Mouse (Mus musculus): Measurements from ENCODE around the gene Cd37. TPM values are rescaled to one million over a fixed set of nuclear protein-coding genes. Genes with fewer than 3 reads are reported as not detected.

Gene Cd37
- total and polyA plus RNA-seq, 2 experiments from 2014 or later: 2.3 TPM; not detected in 1

DNA sequence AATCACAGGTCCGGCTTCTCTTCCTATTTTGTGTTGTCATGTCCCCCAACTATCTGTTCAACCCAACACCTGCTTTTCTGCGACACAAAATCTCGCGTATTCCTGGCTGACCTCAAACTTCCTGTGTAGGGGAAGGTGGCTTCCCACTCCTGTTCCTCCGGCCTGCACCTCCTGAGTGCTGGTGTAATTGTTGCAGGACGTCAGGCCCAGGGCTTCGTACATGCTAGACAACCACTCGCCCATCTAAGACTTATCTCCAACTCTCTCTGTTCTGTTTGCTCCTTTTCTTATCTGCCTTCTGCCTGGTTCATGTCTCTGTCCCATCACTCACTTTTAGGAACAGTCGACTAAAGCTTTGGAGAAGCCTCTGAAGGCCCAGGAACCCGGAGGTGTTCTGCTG lies 27.8 kb downstream of the Cd37 start:
- ATAC-seq (ENCODE audit: insufficient read depth, low read depth) (no peak), DNase-seq (ENCODE audit: low spot score) (no peak)
- no peaks in the 10 kb centered on the region for H3K9me3 ChIP-seq (replicated peaks; ENCODE audit: control insufficient read depth, low read length)
- H3K27ac ChIP-seq (ENCODE audit: low read depth): no peak overlapping the region
- 42% methylated on average over 10 of the region's 10 CpGs for WGBS
- H3K4me3 ChIP-seq (ENCODE audit: low read depth, low read length): no peak overlapping the region
- no peaks in the 10 kb centered on the region for H3K36me3 ChIP-seq (replicated peaks; ENCODE audit: control insufficient read depth, insufficient read depth, low read length)
- no peaks in the 10 kb centered on the region for H3K4me1 ChIP-seq (ENCODE audit: control insufficient read depth, insufficient read depth)
- H3K9ac ChIP-seq (replicated peaks; ENCODE audit: low read depth, low read length): no peak overlapping the region
- peaks cover 24% of the 10 kb centered on the region for H3K27me3 ChIP-seq (ENCODE audit: control insufficient read depth, insufficient read depth, low read length)
- TF ChIP-seq CTCF (IDR thresholded peaks at IDR 0.05; ENCODE audit: low read depth) (no peak), EP300 (IDR thresholded peaks at IDR 0.05; ENCODE audit: low read depth) (no peak)
- H3K4me2 ChIP-seq (ENCODE audit: low read depth, low read length): no peak overlapping the region

DNA sequence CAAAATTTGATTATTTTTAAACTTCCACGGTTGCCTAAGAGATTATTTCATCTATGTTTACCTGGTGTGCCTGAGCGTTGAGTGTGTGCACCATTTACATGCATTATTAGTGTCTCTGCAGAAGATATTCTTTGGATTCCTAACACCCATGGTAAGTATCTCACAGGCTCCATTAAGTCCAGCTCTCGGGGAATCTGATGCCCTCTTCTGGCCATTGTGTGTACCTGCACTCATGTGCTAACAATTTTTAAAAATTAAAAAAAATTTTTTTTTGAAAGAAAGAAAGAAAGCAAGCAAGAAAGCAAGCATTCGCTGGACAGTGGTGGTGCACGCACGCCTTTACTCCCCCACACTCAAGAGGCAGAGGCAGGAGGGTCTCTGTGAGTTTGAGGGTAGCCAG lies 30.7 kb downstream of the Cd37 start:
- Histone ChIP-seq H3K9ac (replicated peaks; ENCODE audit: low read depth, low read length) (no peak overlapping the region), H3K9me3 (replicated peaks; ENCODE audit: control insufficient read depth, low read length) (no peaks in the 10 kb centered on the region), H3K4me2 (ENCODE audit: low read depth, low read length) (no peak overlapping the region), H3K36me3 (replicated peaks; ENCODE audit: control insufficient read depth, insufficient read depth, low read length) (no peaks in the 10 kb centered on the region), H3K27me3 (ENCODE audit: control insufficient read depth, insufficient read depth, low read length) (peaks cover 24% of the 10 kb centered on the region), H3K27ac (ENCODE audit: low read depth) (no peak overlapping the region), H3K4me1 (ENCODE audit: control insufficient read depth, insufficient read depth) (peaks cover 5% of the 10 kb centered on the region; the same call in 1 of the 2 replicates), H3K4me3 (ENCODE audit: low read depth, low read length) (no peak overlapping the region)
- DNase-seq (ENCODE audit: low spot score) (no peak), ATAC-seq (ENCODE audit: insufficient read depth, low read depth) (no peak)
- TF ChIP-seq EP300 (IDR thresholded peaks at IDR 0.05; ENCODE audit: low read depth): no peak
- TF ChIP-seq CTCF (IDR thresholded peaks at IDR 0.05; ENCODE audit: low read depth): no peak
- 78% methylated on average over 6 of the region's 6 CpGs for WGBS

DNA sequence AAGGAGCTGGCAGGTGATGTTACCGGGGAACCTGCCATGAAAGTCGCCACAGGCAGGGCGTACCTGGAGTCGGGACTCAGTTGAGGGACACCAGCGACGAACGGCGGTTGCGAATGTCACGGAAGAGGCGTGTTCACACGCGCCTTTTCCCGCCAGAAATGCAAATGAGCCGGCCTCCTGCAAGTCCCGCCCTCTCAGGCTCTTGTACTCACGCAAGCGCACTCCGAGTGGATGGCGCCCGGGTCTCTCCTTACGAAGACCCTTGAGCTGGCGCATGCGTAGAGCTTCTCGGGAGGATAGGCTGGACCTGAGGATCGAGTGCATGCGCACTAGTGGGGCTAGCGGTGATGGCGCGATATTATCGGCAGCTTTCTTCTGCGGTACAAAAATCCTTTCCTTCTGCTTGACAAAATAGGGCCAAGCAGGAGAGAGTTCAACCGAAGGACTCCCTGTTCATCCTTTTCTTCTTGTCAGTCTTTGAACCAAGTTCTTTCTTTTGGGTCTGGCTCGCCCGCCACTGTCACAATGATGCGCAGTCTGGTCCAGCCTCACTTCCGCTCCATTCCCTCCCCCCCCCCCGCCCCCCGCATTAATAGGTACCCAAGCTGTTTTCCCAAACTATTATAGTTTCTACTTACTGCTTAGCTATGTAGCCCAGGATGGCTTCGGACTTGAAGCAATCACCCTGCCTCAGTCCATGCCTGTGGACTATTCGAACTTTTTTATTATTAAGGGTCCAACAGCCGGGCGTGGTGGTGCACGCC lies 34.4 kb downstream of the Cd37 start, which contains the start of gene Ccdc155:
Gene Ccdc155, minus strand, starts transcription at position 513 of the 764 bp plus-strand sequence.
- H3K36me3 ChIP-seq (replicated peaks; ENCODE audit: control insufficient read depth, insufficient read depth, low read length): no peaks in the 10 kb centered on the region
- 10% methylated on average over 43 of the region's 44 CpGs for WGBS
- no peak for TF ChIP-seq EP300 (IDR thresholded peaks at IDR 0.05; ENCODE audit: low read depth)
- TF ChIP-seq CTCF (IDR thresholded peaks at IDR 0.05; ENCODE audit: low read depth): no peak
- peaks cover 5% of the 10 kb centered on the region; the same call in 1 of the 2 replicates for H3K4me1 ChIP-seq (ENCODE audit: control insufficient read depth, insufficient read depth)
- no peak within 1 kb of the TSS for H3K27ac ChIP-seq (ENCODE audit: low read depth)
- no peak within 1 kb of the TSS for H3K9ac ChIP-seq (replicated peaks; ENCODE audit: low read depth, low read length)
- ATAC-seq (ENCODE audit: insufficient read depth, low read depth) (peak; percentile 89), DNase-seq (ENCODE audit: low spot score) (peak; percentile 83)
- no peaks in the 10 kb centered on the region for H3K9me3 ChIP-seq (replicated peaks; ENCODE audit: control insufficient read depth, low read length)
- peak within 1 kb of the TSS; percentile 40 for H3K4me3 ChIP-seq (ENCODE audit: low read depth, low read length)
- no peaks in the 10 kb centered on the region for H3K27me3 ChIP-seq (ENCODE audit: control insufficient read depth, insufficient read depth, low read length)
- H3K4me2 ChIP-seq (ENCODE audit: low read depth, low read length): peak within 1 kb of the TSS; percentile 60

DNA sequence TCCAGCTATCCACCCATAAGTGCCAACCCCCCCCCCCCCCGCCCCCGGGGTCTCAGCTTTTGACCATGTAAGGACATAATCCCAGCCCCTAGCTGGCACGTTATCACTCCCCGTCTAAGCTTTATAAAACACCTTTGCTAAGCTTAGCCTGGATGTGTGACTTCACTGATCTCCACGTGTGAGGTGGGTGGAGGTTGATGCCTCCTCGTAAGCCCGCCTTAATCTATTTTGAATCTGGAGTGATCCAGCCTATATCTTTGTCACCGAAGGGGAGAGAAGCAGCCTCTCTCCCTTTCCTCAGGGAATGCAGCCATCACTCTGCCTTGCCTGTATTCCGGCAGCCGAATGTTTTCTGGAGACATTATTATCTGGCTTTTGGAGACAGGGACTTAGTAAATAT lies 36.3 kb downstream of the Cd37 start:
- no peak overlapping the region for H3K4me3 ChIP-seq (ENCODE audit: low read depth, low read length)
- ATAC-seq (ENCODE audit: insufficient read depth, low read depth) (no peak), DNase-seq (ENCODE audit: low spot score) (no peak)
- no peaks in the 10 kb centered on the region for H3K27me3 ChIP-seq (ENCODE audit: control insufficient read depth, insufficient read depth, low read length)
- no peak overlapping the region for H3K27ac ChIP-seq (ENCODE audit: low read depth)
- peaks cover 5% of the 10 kb centered on the region; the same call in 1 of the 2 replicates for H3K4me1 ChIP-seq (ENCODE audit: control insufficient read depth, insufficient read depth)
- no peak overlapping the region for H3K4me2 ChIP-seq (ENCODE audit: low read depth, low read length)
- WGBS: 21% methylated on average over 10 of the region's 10 CpGs
- H3K9ac ChIP-seq (replicated peaks; ENCODE audit: low read depth, low read length): no peak overlapping the region
- TF ChIP-seq CTCF (IDR thresholded peaks at IDR 0.05; ENCODE audit: low read depth) (no peak), EP300 (IDR thresholded peaks at IDR 0.05; ENCODE audit: low read depth) (no peak)
- H3K9me3 ChIP-seq (replicated peaks; ENCODE audit: control insufficient read depth, low read length): no peaks in the 10 kb centered on the region
- H3K36me3 ChIP-seq (replicated peaks; ENCODE audit: control insufficient read depth, insufficient read depth, low read length): no peaks in the 10 kb centered on the region

DNA sequence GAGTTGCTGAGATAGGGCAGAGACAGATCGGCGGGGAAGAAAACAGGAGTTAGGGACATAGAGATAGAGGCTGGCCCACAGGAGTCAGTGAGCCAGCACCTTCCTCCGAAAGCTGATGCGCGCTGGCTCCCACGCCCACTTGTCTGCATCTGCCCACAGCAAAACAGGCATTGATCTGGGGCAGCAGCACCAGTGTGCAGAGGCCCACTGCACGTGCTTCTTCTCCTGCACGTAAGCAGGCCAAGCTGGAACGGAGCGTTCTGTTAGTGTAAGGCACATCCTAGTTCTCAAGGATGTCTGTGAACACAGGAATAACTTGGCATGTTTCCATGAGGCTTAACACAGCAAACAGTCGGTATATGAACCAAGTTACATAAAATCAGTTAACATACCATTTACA lies 40.0 kb downstream of the Cd37 start:
- H3K4me3 ChIP-seq (ENCODE audit: low read depth, low read length): no peak overlapping the region
- H3K4me2 ChIP-seq (ENCODE audit: low read depth, low read length): no peak overlapping the region
- ATAC-seq (ENCODE audit: insufficient read depth, low read depth) (no peak), DNase-seq (ENCODE audit: low spot score) (no peak)
- no peaks in the 10 kb centered on the region for H3K36me3 ChIP-seq (replicated peaks; ENCODE audit: control insufficient read depth, insufficient read depth, low read length)
- no peak overlapping the region for H3K9ac ChIP-seq (replicated peaks; ENCODE audit: low read depth, low read length)
- TF ChIP-seq CTCF (IDR thresholded peaks at IDR 0.05; ENCODE audit: low read depth): no peak
- no peak for TF ChIP-seq EP300 (IDR thresholded peaks at IDR 0.05; ENCODE audit: low read depth)
- peaks cover 4% of the 10 kb centered on the region; the same call in 1 of the 2 replicates for H3K27me3 ChIP-seq (ENCODE audit: control insufficient read depth, insufficient read depth, low read length)
- H3K4me1 ChIP-seq (ENCODE audit: control insufficient read depth, insufficient read depth): peaks cover 7% of the 10 kb centered on the region; the same call in 1 of the 2 replicates
- whole genome bisulfite sequencing: 74% methylated on average over 11 of the region's 11 CpGs
- no peak overlapping the region for H3K27ac ChIP-seq (ENCODE audit: low read depth)
- no peaks in the 10 kb centered on the region for H3K9me3 ChIP-seq (replicated peaks; ENCODE audit: control insufficient read depth, low read length)

Measured in heart, postnatal 0 days (tissue).